Comparison of ENCODE assay signal across 13 mouse cellular contexts in genomic region chr4:139078313-139078712, GRCm38 (mm10). TPM values are rescaled to one million over a fixed set of nuclear protein-coding genes. Genes with fewer than 3 reads are reported as not detected.
DNase-seq lines count a peak whose midpoint lies in the region; ATAC-seq and TF ChIP-seq lines count a peak whose summit lies in the region.
"Had no signal": no experiment of that assay in that cellular context is flagged by ENCODE, and none has a peak within 500 bp of the region (broad histone marks: within the 10 kb centered on the region; RNA-seq: fewer than 3 reads in every experiment).

No protein-coding gene starts in this region.

- peak; percentile 62 for DNase-seq in forebrain, embryonic 14.5 days (ENCODE audit: low spot score)
- DNase-seq in forebrain, embryonic 11.5 days (ENCODE audit: low spot score): no peak
- DNase-seq in liver, embryonic 14.5 days (ENCODE audit: low read depth in 3 of 3, low spot score in 3 of 3): peak in 1 of 3 experiments; percentile 11
- DNase-seq in liver: no peak
- peak; percentile 65 for DNase-seq in brain, embryonic 14.5 days (ENCODE audit: low read depth)
- peak; percentile 55 for DNase-seq in mesoderm, embryonic 11.5 days (ENCODE audit: low read depth, low spot score)
- no peak for DNase-seq in layer of hippocampus, adult 11-12 months (ENCODE audit: low spot score)
- DNase-seq: layer of hippocampus, adult 9-11 months had no signal

- no peak for TF ChIP-seq EP300 in liver, embryonic 14.5 days (IDR thresholded peaks at IDR 0.05; ENCODE audit: low read depth)

- no peak overlapping the region for H3K4me2 ChIP-seq in forebrain, embryonic 14.5 days (ENCODE audit: low read length)
- no peak overlapping the region for H3K4me2 ChIP-seq in forebrain, embryonic 11.5 days (ENCODE audit: low read depth, low read length, severe bottlenecking)
- H3K4me2 ChIP-seq in liver, embryonic 14.5 days (ENCODE audit: low read depth): no peak overlapping the region
- H3K4me2 ChIP-seq: heart, embryonic 15.5 days; stomach, embryonic 15.5 days had no signal

- peaks cover 16% of the 10 kb centered on the region for H3K4me1 ChIP-seq in forebrain, embryonic 14.5 days (ENCODE audit: control insufficient read depth, insufficient read depth, low read length)
- H3K4me1 ChIP-seq in forebrain, embryonic 11.5 days (replicated peaks; ENCODE audit: control insufficient read depth, insufficient read depth, low read length): peaks cover 14% of the 10 kb centered on the region
- H3K4me1 ChIP-seq in liver, embryonic 14.5 days (replicated peaks; ENCODE audit: control insufficient read depth in 2 of 2, insufficient read depth in 2 of 2, low read length in 1 of 2): no peaks in the 10 kb centered on the region

- H3K4me3 ChIP-seq in forebrain, embryonic 14.5 days (ENCODE audit: low read depth, low read length): no peak overlapping the region
- no peak overlapping the region for H3K4me3 ChIP-seq in forebrain, embryonic 11.5 days (ENCODE audit: low read depth, low read length)
- no peak overlapping the region for H3K4me3 ChIP-seq in liver, embryonic 14.5 days (ENCODE audit: insufficient read depth in 1 of 2, low read depth in 2 of 2, low read length in 2 of 2)
- H3K4me3 ChIP-seq: heart, embryonic 15.5 days; stomach, embryonic 15.5 days had no signal

- H3K36me3 ChIP-seq in forebrain, embryonic 14.5 days (ENCODE audit: control insufficient read depth, insufficient read depth, low read length): no peaks in the 10 kb centered on the region
- H3K36me3 ChIP-seq in forebrain, embryonic 11.5 days (ENCODE audit: control insufficient read depth, insufficient read depth, low read length): no peaks in the 10 kb centered on the region
- H3K36me3 ChIP-seq in liver, embryonic 14.5 days (replicated peaks; ENCODE audit: control insufficient read depth, insufficient read depth, low read depth): no peaks in the 10 kb centered on the region
- H3K36me3 ChIP-seq: heart, embryonic 15.5 days; stomach, embryonic 15.5 days had no signal

- peaks cover 36% of the 10 kb centered on the region for H3K27me3 ChIP-seq in forebrain, embryonic 14.5 days (replicated peaks; ENCODE audit: control insufficient read depth, insufficient read depth, low read length)
- H3K27me3 ChIP-seq in forebrain, embryonic 11.5 days (ENCODE audit: control insufficient read depth, insufficient read depth, low read length): peaks cover 38% of the 10 kb centered on the region
- H3K27me3 ChIP-seq in liver, embryonic 14.5 days (ENCODE audit: control insufficient read depth, insufficient read depth, low read length): peaks cover 34% of the 10 kb centered on the region

- no peak overlapping the region for H3K9ac ChIP-seq in forebrain, embryonic 14.5 days (ENCODE audit: low read length)
- no peak overlapping the region for H3K9ac ChIP-seq in forebrain, embryonic 11.5 days (ENCODE audit: low read length)
- H3K9ac ChIP-seq in liver, embryonic 14.5 days (replicated peaks): no peak overlapping the region
- H3K9ac ChIP-seq: heart, embryonic 15.5 days; stomach, embryonic 15.5 days had no signal

- H3K27ac ChIP-seq in forebrain, embryonic 14.5 days (ENCODE audit: low read depth, low read length): no peak overlapping the region
- H3K27ac ChIP-seq in forebrain, embryonic 11.5 days (ENCODE audit: low read depth, low read length): no peak overlapping the region
- no peak overlapping the region for H3K27ac ChIP-seq in liver, embryonic 14.5 days
- H3K27ac ChIP-seq: heart, embryonic 15.5 days; stomach, embryonic 15.5 days had no signal

- H3K9me3 ChIP-seq in forebrain, embryonic 14.5 days (replicated peaks; ENCODE audit: control insufficient read depth, low read length): no peaks in the 10 kb centered on the region
- no peaks in the 10 kb centered on the region for H3K9me3 ChIP-seq in forebrain, embryonic 11.5 days (ENCODE audit: control insufficient read depth, low read length)
- no peaks in the 10 kb centered on the region for H3K9me3 ChIP-seq in liver, embryonic 14.5 days (ENCODE audit: control insufficient read depth, low read length)
- H3K9me3 ChIP-seq: heart, embryonic 15.5 days; stomach, embryonic 15.5 days had no signal

- ATAC-seq in forebrain, embryonic 14.5 days: no peak
- ATAC-seq in forebrain, embryonic 11.5 days (replicated peaks; ENCODE audit: low FRiP score): no peak
- no peak for ATAC-seq in liver, embryonic 14.5 days (ENCODE audit: insufficient read depth)
- ATAC-seq in cerebellum, adult (ENCODE audit: insufficient number of reproducible peaks, low FRiP score, low TSS enrichment): no peak
- ATAC-seq: forebrain, embryonic 16.5 days had no signal

- no peak for TF ChIP-seq POLR2A in brain, embryonic 14.5 days (IDR thresholded peaks at IDR 0.05; ENCODE audit: borderline replicate concordance, extremely low read depth, insufficient read depth, insufficient read length, poor library complexity, severe bottlenecking)

- WGBS in forebrain, embryonic 14.5 days: 33% methylated on average over 2 of the region's 2 CpGs
- WGBS in forebrain, embryonic 11.5 days: 39% methylated on average over 2 of the region's 2 CpGs
- WGBS in liver, embryonic 14.5 days (ENCODE audit: insufficient replicate concordance): 34% methylated on average over 2 of the region's 2 CpGs

- peak; percentile 37; the same call in 1 of the 2 replicates for TF ChIP-seq CTCF in liver, embryonic 14.5 days (IDR thresholded peaks at IDR 0.05; ENCODE audit: low read depth)
- TF ChIP-seq CTCF in brain, embryonic 14.5 days (IDR thresholded peaks at IDR 0.05; ENCODE audit: borderline replicate concordance, extremely low read depth, insufficient read depth, insufficient read length): peak; percentile 56; the same call in 1 of the 2 replicates

RNA-seq across cellular contexts. Expression of gene Htr6, which starts 2.9 kb away (rescaled TPM):
- 0.30 TPM in 2 replicates for polyA plus RNA-seq in forebrain, embryonic 14.5 days (2014; fragmentation: Nextera tagmentation; extraction: Ambion mirVana)
- polyA plus RNA-seq in forebrain, embryonic 11.5 days (2014; fragmentation: Nextera tagmentation; extraction: Ambion mirVana): 0.27 TPM in 1 of 2 replicates, not detected in the other
- not detected in 2 replicates for polyA plus RNA-seq in liver, embryonic 14.5 days (2012; rRNA removed)
- polyA plus RNA-seq in liver, embryonic 14.5 days (2014; fragmentation: Nextera tagmentation; extraction: Ambion mirVana): not detected in 2 replicates
- polyA plus RNA-seq in brain, embryonic 14.5 days (2012; rRNA removed): 1.8 and 2.0 TPM in 2 replicates
- polyA plus RNA-seq: heart, embryonic 15.5 days; lung, embryonic 16.5 days; stomach, embryonic 15.5 days had no signal

RNA-seq across cellular contexts. Expression of gene Nbl1, which starts 14.5 kb away (rescaled TPM):
- polyA plus RNA-seq in forebrain, embryonic 14.5 days (2014; fragmentation: Nextera tagmentation; extraction: Ambion mirVana): 22.3 and 29.8 TPM in 2 replicates
- 23.9 and 24.7 TPM in 2 replicates for polyA plus RNA-seq in forebrain, embryonic 11.5 days (2014; fragmentation: Nextera tagmentation; extraction: Ambion mirVana)
- polyA plus RNA-seq in liver, embryonic 14.5 days (2012; rRNA removed): 0.74 and 0.80 TPM in 2 replicates
- polyA plus RNA-seq in liver, embryonic 14.5 days (2014; fragmentation: Nextera tagmentation; extraction: Ambion mirVana): 0.63 and 0.91 TPM in 2 replicates
- polyA plus RNA-seq in brain, embryonic 14.5 days (2012; rRNA removed): 33.8 and 35.8 TPM in 2 replicates

RNA-seq across cellular contexts. Expression of gene Minos1, which starts 52.6 kb away (rescaled TPM):
- polyA plus RNA-seq in forebrain, embryonic 14.5 days (2014; fragmentation: Nextera tagmentation; extraction: Ambion mirVana): 411 and 472 TPM in 2 replicates
- 344 and 387 TPM in 2 replicates for polyA plus RNA-seq in forebrain, embryonic 11.5 days (2014; fragmentation: Nextera tagmentation; extraction: Ambion mirVana)
- polyA plus RNA-seq in liver, embryonic 14.5 days (2012; rRNA removed): 29.1 and 94.0 TPM in 2 replicates
- polyA plus RNA-seq in liver, embryonic 14.5 days (2014; fragmentation: Nextera tagmentation; extraction: Ambion mirVana): 391 and 424 TPM in 2 replicates
- 115 and 144 TPM in 2 replicates for polyA plus RNA-seq in brain, embryonic 14.5 days (2012; rRNA removed)

Comparison
In these comparisons a context has a peak if more than half of its experiments do, and no peak if none do; other contexts are left out.
1. DNase-seq: peak in forebrain, embryonic 14.5 days (single experiment), brain, embryonic 14.5 days (single experiment) and mesoderm, embryonic 11.5 days (single experiment); none in forebrain, embryonic 11.5 days (single experiment), liver (single experiment) and layer of hippocampus, adult 11-12 months (single experiment).
2. RNA of gene Nbl1, which starts 14.5 kb away (polyA plus RNA-seq): 33.8 to 35.8 TPM in brain, embryonic 14.5 days, 23.9 to 24.7 TPM in forebrain, embryonic 11.5 days and 22.3 to 29.8 TPM in forebrain, embryonic 14.5 days; 0.63 to 0.91 TPM in liver, embryonic 14.5 days; every median in the first group is over 10 times any median in the second.